Mouse (Mus musculus) lung, postnatal 0 days (tissue): ENCODE data around the gene Clec4d. TPM values are rescaled to one million over a fixed set of nuclear protein-coding genes. Genes with fewer than 3 reads are reported as not detected.
"Not testable (repeated sequence)": the region's sequence is repeated elsewhere in the genome, so short reads cannot be mapped to it uniquely, and the experiment has no call there.

ENCODE experiments used
- ATAC-seq: fragments of 200-750 bp; cut with Nextera tagmentation; 2 replicates; pipeline ENCODE4 v1.8.0; 2017; ENCODE audit warnings: moderate library complexity
- DNase-seq: peaks from one replicate; pipeline ENCODE4 v3.0.0-alpha.2; 2016; ENCODE audit warnings: low spot score
- H3K27ac ChIP-seq: fragments of 300-500 bp; sonication (generic); 2 replicates; pipeline ENCODE4 v1.5.1; 2014; ENCODE audit warnings: antibody characterized with exemption, mild to moderate bottlenecking, low read length, mixed read lengths
- H3K27me3 ChIP-seq: fragments of 300-500 bp; sonication (generic); replicated peaks from 2 replicates; pipeline ENCODE4 v1.6.1; 2014; ENCODE audit warnings: low read length, mixed read lengths; ENCODE audit not compliant: insufficient read depth
- H3K36me3 ChIP-seq: fragments of 300-500 bp; sonication (generic); 2 replicates; pipeline ENCODE4 v1.6.1; 2014; ENCODE audit warnings: low read length, mixed read lengths; ENCODE audit not compliant: insufficient read depth
- H3K4me1 ChIP-seq: fragments of 300-500 bp; sonication (generic); 2 replicates; pipeline ENCODE4 v1.6.1; 2014; ENCODE audit warnings: antibody characterized with exemption, low read depth, low read length, mixed read lengths; ENCODE audit not compliant: insufficient read depth
- H3K4me2 ChIP-seq: fragments of 300-500 bp; sonication (generic); replicated peaks from 2 replicates; pipeline ENCODE4 v1.6.1; 2014; ENCODE audit warnings: low read depth, mild to moderate bottlenecking, low read length, moderate library complexity, mixed read lengths
- H3K4me3 ChIP-seq: fragments of 300-500 bp; sonication (generic); 2 replicates; pipeline ENCODE4 v1.5.1; 2014; ENCODE audit warnings: low read depth, low read length
- H3K9ac ChIP-seq: fragments of 300-500 bp; sonication (generic); replicated peaks from 2 replicates; pipeline ENCODE4 v1.6.1; 2014; ENCODE audit warnings: low read depth, mild to moderate bottlenecking
- H3K9me3 ChIP-seq: fragments of 300-500 bp; sonication (generic); 2 replicates; pipeline ENCODE4 v1.6.1; 2016; ENCODE audit warnings: low read length, mixed read lengths
- CTCF ChIP-seq: IDR thresholded peaks from 2 replicates; pipeline ENCODE4 v1.5.1; 2016; ENCODE audit warnings: antibody characterized with exemption, mild to moderate bottlenecking
- EP300 ChIP-seq: IDR thresholded peaks from 2 replicates; pipeline ENCODE4 v1.6.1; 2016; ENCODE audit warnings: antibody characterized with exemption, mild to moderate bottlenecking, control low read depth
- WGBS: fragments of 180-500 bp; shearing (Covaris S2); extraction: QIAGEN DNeasy Blood & Tissue Kit; methylation state at CpG from one replicate; pipeline ENCODE4 v1.1.7; 2014; 5-methylcytosine and 5-hydroxymethylcytosine counted together
- polyA plus RNA-seq: library from polyadenylated mRNA; unstranded; fragments of >200 nt; fragmentation: Nextera tagmentation; extraction: Ambion mirVana; gene quantifications from 2 replicates; pipeline ENCODE4 v1.2.1, GENCODE M21; 2015

Clec4d gene
- 2.5 and 2.7 TPM in 2 replicates for polyA plus RNA-seq

GRCm38 (mm10) chr6:123261555-123262161 lies at the start of gene Clec4d:
Gene Clec4d, plus strand, starts transcription at chr6:123262111.
- H3K27ac ChIP-seq: no peak within 1 kb of the TSS
- 70% methylated on average over 4 of the region's 4 CpGs for WGBS
- no peak within 1 kb of the TSS for H3K9ac ChIP-seq
- H3K4me2 ChIP-seq: no peak within 1 kb of the TSS
- no peak for TF ChIP-seq EP300
- no peak for TF ChIP-seq CTCF
- no peaks in the 10 kb centered on the region for H3K4me1 ChIP-seq
- H3K4me3 ChIP-seq: no peak within 1 kb of the TSS
- no peaks in the 10 kb centered on the region for H3K9me3 ChIP-seq
- H3K36me3 ChIP-seq: no peaks in the 10 kb centered on the region
- no peak for DNase-seq
- H3K27me3 ChIP-seq: no peaks in the 10 kb centered on the region
- no peak for ATAC-seq

- H3K4me1 ChIP-seq: no peaks in the 10 kb centered on the region
- TF ChIP-seq CTCF (no peak), EP300 (no peak)
- no peak overlapping the region for H3K27ac ChIP-seq
- no peaks in the 10 kb centered on the region for H3K36me3 ChIP-seq
- no peak overlapping the region for H3K4me2 ChIP-seq
- no peaks in the 10 kb centered on the region for H3K9me3 ChIP-seq
- no peaks in the 10 kb centered on the region for H3K27me3 ChIP-seq
- H3K4me3 ChIP-seq: no peak overlapping the region
- DNase-seq (peak; percentile 18), ATAC-seq (no peak)
- no peak overlapping the region for H3K9ac ChIP-seq
- WGBS: 54% methylated on average over 2 of the region's 2 CpGs
Observed at GRCm38 (mm10) chr6:123227519-123228166, 34.3 kb upstream of the Clec4d start.

GRCm38 (mm10) chr6:123229644-123230043 lies 32.3 kb upstream of the Clec4d start, which contains the start of gene Clec4n:
Gene Clec4n, plus strand, starts transcription at chr6:123229843.
- peak; percentile 14 for DNase-seq
- no peak within 1 kb of the TSS for H3K9ac ChIP-seq
- no peak within 1 kb of the TSS for H3K27ac ChIP-seq
- no peak within 1 kb of the TSS for H3K4me3 ChIP-seq
- TF ChIP-seq CTCF (no peak), EP300 (no peak)
- no peaks in the 10 kb centered on the region for H3K9me3 ChIP-seq
- H3K27me3 ChIP-seq: no peaks in the 10 kb centered on the region
- H3K4me2 ChIP-seq: no peak within 1 kb of the TSS
- H3K4me1 ChIP-seq: no peaks in the 10 kb centered on the region
- no peak for ATAC-seq
- WGBS: 47% methylated on average over 3 of the region's 3 CpGs
- H3K36me3 ChIP-seq: no peaks in the 10 kb centered on the region

GRCm38 (mm10) chr6:123231149-123231548 lies 30.8 kb upstream of the Clec4d start:
- Histone ChIP-seq H3K4me2 (no peak overlapping the region), H3K4me1 (no peaks in the 10 kb centered on the region), H3K27me3 (no peaks in the 10 kb centered on the region), H3K27ac (no peak overlapping the region), H3K9me3 (no peaks in the 10 kb centered on the region), H3K4me3 (no peak overlapping the region), H3K9ac (no peak overlapping the region), H3K36me3 (no peaks in the 10 kb centered on the region)
- ATAC-seq (no peak), DNase-seq (no peak)
- TF ChIP-seq EP300: no peak
- TF ChIP-seq CTCF: no peak
- 63% methylated on average over 2 of the region's 2 CpGs for WGBS

- no peak for DNase-seq
- Histone ChIP-seq H3K4me1 (no peaks in the 10 kb centered on the region), H3K36me3 (no peaks in the 10 kb centered on the region), H3K4me3 (no peak overlapping the region), H3K9ac (no peak overlapping the region), H3K27me3 (no peaks in the 10 kb centered on the region), H3K4me2 (no peak overlapping the region), H3K27ac (no peak overlapping the region), H3K9me3 (no peaks in the 10 kb centered on the region)
- TF ChIP-seq EP300 (no peak), CTCF (no peak)
- no peak for ATAC-seq
Observed at GRCm38 (mm10) chr6:123237582-123237981, 24.3 kb upstream of the Clec4d start.

- Histone ChIP-seq H3K27me3 (no peaks in the 10 kb centered on the region), H3K36me3 (no peaks in the 10 kb centered on the region), H3K9me3 (no peaks in the 10 kb centered on the region), H3K9ac (no peak overlapping the region), H3K4me3 (no peak overlapping the region), H3K27ac (no peak overlapping the region), H3K4me1 (no peaks in the 10 kb centered on the region), H3K4me2 (no peak overlapping the region)
- no peak for ATAC-seq
- TF ChIP-seq CTCF (no peak), EP300 (no peak)
- peak; percentile 29 for DNase-seq
- WGBS: 72% methylated on average over 5 of the region's 5 CpGs
Observed at GRCm38 (mm10) chr6:123244201-123244600, 17.7 kb upstream of the Clec4d start.

GRCm38 (mm10) chr6:123248862-123249261 lies 13.0 kb upstream of the Clec4d start:
- ATAC-seq, H3K27me3 ChIP-seq, H3K27ac ChIP-seq, H3K4me3 ChIP-seq, H3K36me3 ChIP-seq, H3K4me2 ChIP-seq, H3K9ac ChIP-seq, DNase-seq, H3K9me3 ChIP-seq, H3K4me1 ChIP-seq: not testable (repeated sequence)
- 78% methylated on average over 2 of the region's 2 CpGs for WGBS
